Mouse (Mus musculus): ENCODE data around the gene Dscam. TPM values are rescaled to one million over a fixed set of nuclear protein-coding genes. Genes with fewer than 3 reads are reported as not detected.

Gene Dscam
- polyA plus RNA-seq, 1 experiment = 0.13 TPM

DNA sequence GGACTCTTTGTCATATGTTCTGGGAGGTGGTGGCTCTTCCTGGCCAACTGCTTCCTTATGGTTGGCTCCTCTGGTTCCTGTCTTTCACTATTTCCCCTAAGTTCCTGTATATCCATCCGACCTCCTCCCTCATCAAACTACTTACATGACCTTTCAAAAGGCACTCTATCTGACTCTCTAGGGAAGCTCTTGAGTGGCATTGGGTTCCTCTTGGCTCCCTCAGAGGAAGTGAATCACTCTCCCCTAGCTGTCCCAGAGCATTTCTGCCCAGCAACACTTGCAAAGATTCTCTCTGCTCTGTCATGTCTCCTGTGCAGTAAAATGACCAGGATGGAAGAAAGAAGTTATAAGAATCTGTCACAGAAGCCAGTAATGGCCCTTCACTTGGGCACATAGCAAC, 166.6 kb downstream of the Dscam start:
- no peak for TF ChIP-seq POLR2A (IDR thresholded peaks at IDR 0.05; ENCODE audit: insufficient read depth, low read length)
- TF ChIP-seq CTCF (IDR thresholded peaks at IDR 0.05; ENCODE audit: low read depth, low read length) = no peak
- TF ChIP-seq EP300 (IDR thresholded peaks at IDR 0.05; ENCODE audit: insufficient read depth, low read depth, low read length) = no peak
- no peaks in the 10 kb centered on the region for H3K4me1 ChIP-seq (ENCODE audit: control insufficient read depth, insufficient read depth, low read length)
- no peaks in the 10 kb centered on the region for H3K36me3 ChIP-seq (ENCODE audit: control insufficient read depth, insufficient read depth, low read length, poor library complexity, severe bottlenecking)
- no peak overlapping the region for H3K27ac ChIP-seq (ENCODE audit: insufficient read depth, low read length)
- H3K9ac ChIP-seq (ENCODE audit: low read depth, poor library complexity, severe bottlenecking) = no peak overlapping the region
- H3K27me3 ChIP-seq (ENCODE audit: control insufficient read depth, insufficient read depth, low read length, poor library complexity, severe bottlenecking) = no peaks in the 10 kb centered on the region
- H3K9me3 ChIP-seq (replicated peaks; ENCODE audit: control insufficient read depth, insufficient read depth, low read length, poor library complexity, severe bottlenecking) = no peaks in the 10 kb centered on the region
- H3K4me3 ChIP-seq (ENCODE audit: low read depth, low read length) = no peak overlapping the region

DNA sequence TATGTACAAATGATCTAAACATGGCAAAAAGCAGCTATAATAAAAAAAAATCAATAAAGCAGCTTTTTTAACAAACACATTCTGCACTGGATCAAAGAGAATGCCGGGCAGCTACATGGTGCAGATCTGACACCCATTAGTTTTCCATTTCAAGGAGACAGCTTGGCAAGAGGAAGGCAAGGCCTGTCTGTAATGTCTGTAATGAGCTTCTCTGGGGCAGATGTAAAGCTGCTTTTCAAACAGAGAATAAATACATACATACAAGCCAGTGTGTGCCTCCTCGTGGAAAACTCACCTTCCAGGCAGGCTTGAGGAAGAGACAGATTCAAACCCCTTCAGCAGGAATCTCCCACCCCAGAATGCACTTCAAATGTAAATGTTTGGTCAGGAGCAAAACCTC, 167.7 kb downstream of the Dscam start:
- Histone ChIP-seq H3K9me3 (replicated peaks; ENCODE audit: control insufficient read depth, insufficient read depth, low read length, poor library complexity, severe bottlenecking) (no peaks in the 10 kb centered on the region), H3K4me1 (ENCODE audit: control insufficient read depth, insufficient read depth, low read length) (no peaks in the 10 kb centered on the region), H3K4me3 (ENCODE audit: low read depth, low read length) (no peak overlapping the region), H3K27me3 (ENCODE audit: control insufficient read depth, insufficient read depth, low read length, poor library complexity, severe bottlenecking) (no peaks in the 10 kb centered on the region), H3K36me3 (ENCODE audit: control insufficient read depth, insufficient read depth, low read length, poor library complexity, severe bottlenecking) (no peaks in the 10 kb centered on the region), H3K9ac (ENCODE audit: low read depth, poor library complexity, severe bottlenecking) (no peak overlapping the region), H3K27ac (ENCODE audit: insufficient read depth, low read length) (no peak overlapping the region)
- TF ChIP-seq EP300 (IDR thresholded peaks at IDR 0.05; ENCODE audit: insufficient read depth, low read depth, low read length) (no peak), CTCF (IDR thresholded peaks at IDR 0.05; ENCODE audit: low read depth, low read length) (no peak), POLR2A (IDR thresholded peaks at IDR 0.05; ENCODE audit: insufficient read depth, low read length) (no peak)

DNA sequence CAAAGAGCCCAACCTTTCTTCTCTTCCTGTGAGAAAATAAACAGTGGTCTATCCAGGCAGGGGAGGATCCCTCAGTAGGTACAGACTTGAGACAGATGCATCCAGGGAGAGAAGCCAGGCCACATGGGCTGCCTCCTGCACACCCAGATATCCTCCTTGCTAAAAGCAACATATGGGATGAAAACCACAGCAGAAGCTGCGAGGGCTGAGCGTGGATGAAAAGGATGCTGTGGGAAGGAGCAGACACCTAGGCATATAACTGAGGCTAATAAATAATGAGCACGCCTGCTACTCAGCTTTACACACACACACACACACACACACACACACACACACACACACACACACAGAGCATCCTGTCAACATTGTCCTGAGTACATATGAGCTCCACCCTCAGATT, 168.4 kb downstream of the Dscam start:
- no peak for TF ChIP-seq CTCF (IDR thresholded peaks at IDR 0.05; ENCODE audit: low read depth, low read length)
- TF ChIP-seq EP300 (IDR thresholded peaks at IDR 0.05; ENCODE audit: insufficient read depth, low read depth, low read length) = no peak
- no peak for TF ChIP-seq POLR2A (IDR thresholded peaks at IDR 0.05; ENCODE audit: insufficient read depth, low read length)
- no peaks in the 10 kb centered on the region for H3K27me3 ChIP-seq (ENCODE audit: control insufficient read depth, insufficient read depth, low read length, poor library complexity, severe bottlenecking)
- H3K27ac ChIP-seq (ENCODE audit: insufficient read depth, low read length) = no peak overlapping the region
- no peaks in the 10 kb centered on the region for H3K4me1 ChIP-seq (ENCODE audit: control insufficient read depth, insufficient read depth, low read length)
- no peak overlapping the region for H3K4me3 ChIP-seq (ENCODE audit: low read depth, low read length)
- no peak overlapping the region for H3K9ac ChIP-seq (ENCODE audit: low read depth, poor library complexity, severe bottlenecking)
- no peaks in the 10 kb centered on the region for H3K36me3 ChIP-seq (ENCODE audit: control insufficient read depth, insufficient read depth, low read length, poor library complexity, severe bottlenecking)
- no peaks in the 10 kb centered on the region for H3K9me3 ChIP-seq (replicated peaks; ENCODE audit: control insufficient read depth, insufficient read depth, low read length, poor library complexity, severe bottlenecking)

DNA sequence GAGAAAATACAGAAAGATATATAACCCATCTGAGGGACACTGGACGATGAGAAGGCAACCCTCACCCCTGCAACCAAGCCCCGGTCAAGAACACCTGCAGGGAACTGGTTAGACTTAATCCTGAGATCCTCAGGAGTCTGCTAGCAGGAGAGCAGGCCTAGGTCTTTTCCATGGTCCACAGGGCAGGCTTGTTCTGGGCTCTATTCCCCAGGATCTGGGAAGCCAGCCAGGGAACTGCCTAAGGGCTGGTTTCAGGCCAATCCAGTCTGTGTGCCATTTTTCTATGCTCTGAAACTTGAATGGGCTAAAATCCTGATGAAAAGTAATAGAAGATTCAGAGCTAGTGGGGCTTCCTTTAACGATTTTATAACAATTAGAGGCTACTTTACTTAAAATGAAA, 173.7 kb downstream of the Dscam start:
- no peak overlapping the region for H3K9ac ChIP-seq (ENCODE audit: low read depth, poor library complexity, severe bottlenecking)
- TF ChIP-seq CTCF (IDR thresholded peaks at IDR 0.05; ENCODE audit: low read depth, low read length) = no peak
- no peak for TF ChIP-seq POLR2A (IDR thresholded peaks at IDR 0.05; ENCODE audit: insufficient read depth, low read length)
- TF ChIP-seq EP300 (IDR thresholded peaks at IDR 0.05; ENCODE audit: insufficient read depth, low read depth, low read length) = no peak
- H3K4me3 ChIP-seq (ENCODE audit: low read depth, low read length) = no peak overlapping the region
- no peaks in the 10 kb centered on the region for H3K27me3 ChIP-seq (ENCODE audit: control insufficient read depth, insufficient read depth, low read length, poor library complexity, severe bottlenecking)
- H3K9me3 ChIP-seq (replicated peaks; ENCODE audit: control insufficient read depth, insufficient read depth, low read length, poor library complexity, severe bottlenecking) = no peaks in the 10 kb centered on the region
- no peak overlapping the region for H3K27ac ChIP-seq (ENCODE audit: insufficient read depth, low read length)
- H3K36me3 ChIP-seq (ENCODE audit: control insufficient read depth, insufficient read depth, low read length, poor library complexity, severe bottlenecking) = no peaks in the 10 kb centered on the region
- H3K4me1 ChIP-seq (ENCODE audit: control insufficient read depth, insufficient read depth, low read length) = no peaks in the 10 kb centered on the region

DNA sequence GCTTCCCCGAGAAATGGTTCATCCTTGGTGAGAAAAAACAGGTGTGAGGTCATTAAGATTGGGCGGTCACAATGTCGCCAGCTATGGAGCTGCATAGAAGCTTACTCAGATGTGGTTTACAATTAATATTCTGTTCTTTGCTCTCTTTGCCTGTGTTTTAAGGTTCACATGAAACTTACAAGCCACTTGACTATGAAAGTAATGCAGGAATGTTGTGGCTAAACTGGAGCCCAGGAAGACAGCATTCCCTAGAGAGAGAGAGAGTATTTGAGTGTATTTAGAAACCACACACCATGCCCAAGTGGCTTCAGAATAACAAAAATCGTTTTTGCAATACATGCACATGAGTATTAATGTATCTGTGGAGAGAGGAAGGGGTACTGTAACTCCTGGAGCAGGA, 174.7 kb downstream of the Dscam start:
- TF ChIP-seq POLR2A (IDR thresholded peaks at IDR 0.05; ENCODE audit: insufficient read depth, low read length) = no peak
- TF ChIP-seq EP300 (IDR thresholded peaks at IDR 0.05; ENCODE audit: insufficient read depth, low read depth, low read length) = no peak
- TF ChIP-seq CTCF (IDR thresholded peaks at IDR 0.05; ENCODE audit: low read depth, low read length) = no peak
- Histone ChIP-seq H3K27me3 (ENCODE audit: control insufficient read depth, insufficient read depth, low read length, poor library complexity, severe bottlenecking) (no peaks in the 10 kb centered on the region), H3K4me3 (ENCODE audit: low read depth, low read length) (no peak overlapping the region), H3K27ac (ENCODE audit: insufficient read depth, low read length) (no peak overlapping the region), H3K9me3 (replicated peaks; ENCODE audit: control insufficient read depth, insufficient read depth, low read length, poor library complexity, severe bottlenecking) (no peaks in the 10 kb centered on the region), H3K9ac (ENCODE audit: low read depth, poor library complexity, severe bottlenecking) (no peak overlapping the region), H3K36me3 (ENCODE audit: control insufficient read depth, insufficient read depth, low read length, poor library complexity, severe bottlenecking) (no peaks in the 10 kb centered on the region), H3K4me1 (ENCODE audit: control insufficient read depth, insufficient read depth, low read length) (no peaks in the 10 kb centered on the region)

DNA sequence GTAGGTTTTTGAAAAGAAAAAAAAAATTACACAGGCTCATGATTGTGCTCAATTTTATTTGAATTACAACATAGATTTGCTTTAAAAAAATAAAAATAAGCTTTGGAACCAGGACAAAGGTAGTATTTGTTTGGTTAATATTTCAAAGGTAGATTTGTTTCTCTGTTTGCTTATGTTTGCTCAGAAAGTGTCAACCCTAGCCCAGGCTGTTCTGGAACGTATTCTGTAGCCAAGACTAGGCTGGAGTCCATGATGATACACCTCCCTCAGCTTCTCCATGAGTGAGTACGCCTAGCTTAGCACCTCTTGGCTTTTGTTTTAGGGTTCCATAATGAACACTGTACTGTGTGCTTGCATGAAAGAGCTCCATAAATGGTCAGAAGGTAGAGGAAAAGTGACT, 183.2 kb downstream of the Dscam start:
- no peak for TF ChIP-seq POLR2A (IDR thresholded peaks at IDR 0.05; ENCODE audit: insufficient read depth, low read length)
- Histone ChIP-seq H3K27ac (ENCODE audit: insufficient read depth, low read length) (no peak overlapping the region), H3K36me3 (ENCODE audit: control insufficient read depth, insufficient read depth, low read length, poor library complexity, severe bottlenecking) (no peaks in the 10 kb centered on the region), H3K9me3 (replicated peaks; ENCODE audit: control insufficient read depth, insufficient read depth, low read length, poor library complexity, severe bottlenecking) (no peaks in the 10 kb centered on the region), H3K4me3 (ENCODE audit: low read depth, low read length) (no peak overlapping the region), H3K9ac (ENCODE audit: low read depth, poor library complexity, severe bottlenecking) (no peak overlapping the region), H3K4me1 (ENCODE audit: control insufficient read depth, insufficient read depth, low read length) (no peaks in the 10 kb centered on the region), H3K27me3 (ENCODE audit: control insufficient read depth, insufficient read depth, low read length, poor library complexity, severe bottlenecking) (no peaks in the 10 kb centered on the region)
